Mouse (Mus musculus) subcutaneous adipose tissue, adult 2 months (tissue): ENCODE measurements around the gene Txnrd1. TPM values are rescaled to one million over a fixed set of nuclear protein-coding genes. Genes with fewer than 3 reads are reported as not detected.

Experiments
- polyA plus RNA-seq: library from polyadenylated mRNA; depleted of rRNA; stranded (reverse); fragments of >200 nt; gene quantifications from 2 replicates; pipeline ENCODE4 v1.2.3, GENCODE M21; 2012; ENCODE audit warnings: low replicate concordance; rRNA removed

The Txnrd1 gene
- polyA plus RNA-seq = 34.7 and 49.1 TPM in 2 replicates

GRCm38 (mm10) chr10:82833926-82834325 is at the start of gene Txnrd1:
Gene Txnrd1, plus strand, starts transcription at chr10:82833951.

GRCm38 (mm10) chr10:82866356-82866755 is 32.6 kb downstream of the Txnrd1 start, which contains the start of gene Eid3:
Gene Eid3, plus strand, starts transcription at chr10:82866626.

Other genes with a start within 250 kb of the Txnrd1 start
- 31.9 and 43.2 TPM in 2 replicates for gene 1190007I07Rik, start 210.7 kb upstream of the Txnrd1 start, polyA plus RNA-seq
- gene Tdg, start 204.1 kb upstream of the Txnrd1 start, polyA plus RNA-seq = 13.9 and 28.5 TPM in 2 replicates
- 4.1 and 10.1 TPM in 2 replicates for gene Glt8d2, start 143.3 kb upstream of the Txnrd1 start, polyA plus RNA-seq
- 11.3 and 14.3 TPM in 2 replicates for gene Hcfc2, start 137.8 kb upstream of the Txnrd1 start, polyA plus RNA-seq
- 6.9 and 11.7 TPM in 2 replicates for gene Nfyb, start 69.8 kb upstream of the Txnrd1 start, polyA plus RNA-seq
- gene Eid3, start 32.7 kb downstream of the Txnrd1 start, polyA plus RNA-seq = 0.40 and 0.75 TPM in 2 replicates
- 15.3 and 40.5 TPM in 2 replicates for gene Chst11, start 151.5 kb downstream of the Txnrd1 start, polyA plus RNA-seq